ENCODE assay signal across 10 mouse cellular contexts in genomic region chr5:36900189-36900619, GRCm38 (mm10). TPM values are rescaled to one million over a fixed set of nuclear protein-coding genes. Genes with fewer than 3 reads are reported as not detected.
A peak's percentile ranks its signal among the peaks of the same experiment; 100 is the strongest.
DNase-seq lines count a peak whose midpoint lies in the region; ATAC-seq lines count a peak whose summit lies in the region.
"Had no signal": no experiment of that assay in that cellular context is flagged by ENCODE, and none has a peak within 500 bp of the region (broad histone marks: within the 10 kb centered on the region; RNA-seq: fewer than 3 reads in every experiment).

No protein-coding gene starts in this region.

- no peak overlapping the region for H3K4me2 ChIP-seq in hindbrain, embryonic 15.5 days
- H3K4me2 ChIP-seq in hindbrain, embryonic 11.5 days (replicated peaks; ENCODE audit: low read depth, low read length) = no peak overlapping the region
- no peak overlapping the region for H3K4me2 ChIP-seq in intestine, embryonic 15.5 days (replicated peaks)
- H3K4me2 ChIP-seq: liver, embryonic 13.5 days; neural tube, embryonic 12.5 days had no signal

- H3K9ac ChIP-seq in hindbrain, embryonic 15.5 days = no peak overlapping the region
- no peak overlapping the region for H3K9ac ChIP-seq in hindbrain, embryonic 11.5 days (ENCODE audit: low read depth, low read length)
- H3K9ac ChIP-seq in intestine, embryonic 15.5 days = no peak overlapping the region
- H3K9ac ChIP-seq: liver, embryonic 13.5 days; neural tube, embryonic 12.5 days had no signal

- no peak for ATAC-seq in hindbrain, embryonic 15.5 days (ENCODE audit: low FRiP score, low read depth)
- ATAC-seq in hindbrain, embryonic 11.5 days (ENCODE audit: low FRiP score) = no peak
- ATAC-seq in intestine, embryonic 15.5 days = no peak

- H3K4me3 ChIP-seq in hindbrain, embryonic 15.5 days = no peak overlapping the region
- no peak overlapping the region for H3K4me3 ChIP-seq in hindbrain, embryonic 11.5 days (ENCODE audit: low read depth, low read length)
- H3K4me3 ChIP-seq in intestine, embryonic 15.5 days (replicated peaks) = no peak overlapping the region
- H3K4me3 ChIP-seq: liver, embryonic 13.5 days; neural tube, embryonic 12.5 days had no signal

- no peak for DNase-seq in hindbrain, embryonic 11.5 days (ENCODE audit: low spot score)
- DNase-seq in NIH3T3 (ENCODE audit: low read depth) = peak; percentile 34
- DNase-seq in brain, adult 2 months (ENCODE audit: low read depth, low spot score) = peak; percentile 77
- DNase-seq in kidney, postnatal 36 days = peak; percentile 11 to 46
- DNase-seq in urinary bladder, adult 2 months (ENCODE audit: low spot score) = no peak
- DNase-seq in left cerebral cortex, postnatal 25 days (ENCODE audit: low spot score in 2 of 2) = no peak
- DNase-seq: liver, embryonic 13.5 days had no signal

- no peaks in the 10 kb centered on the region for H3K27me3 ChIP-seq in hindbrain, embryonic 15.5 days
- no peaks in the 10 kb centered on the region for H3K27me3 ChIP-seq in hindbrain, embryonic 11.5 days (ENCODE audit: control insufficient read depth, insufficient read depth, low read length)
- H3K27me3 ChIP-seq in intestine, embryonic 15.5 days (replicated peaks) = no peaks in the 10 kb centered on the region; the same call in 1 of the 2 replicates
- H3K27me3 ChIP-seq: liver, embryonic 13.5 days; neural tube, embryonic 12.5 days had no signal

- peaks cover 54% of the 10 kb centered on the region for H3K4me1 ChIP-seq in hindbrain, embryonic 15.5 days (replicated peaks)
- H3K4me1 ChIP-seq in hindbrain, embryonic 11.5 days (replicated peaks; ENCODE audit: control insufficient read depth, insufficient read depth, low read length) = no peaks in the 10 kb centered on the region
- H3K4me1 ChIP-seq in intestine, embryonic 15.5 days (replicated peaks) = no peaks in the 10 kb centered on the region
- H3K4me1 ChIP-seq: liver, embryonic 13.5 days had no signal

- intact Hi-C loops in left cerebral cortex, postnatal 25 days (cut with DNase I) = no loop called here

- no peaks in the 10 kb centered on the region for H3K9me3 ChIP-seq in hindbrain, embryonic 15.5 days
- H3K9me3 ChIP-seq in hindbrain, embryonic 11.5 days (ENCODE audit: control insufficient read depth, low read length) = no peaks in the 10 kb centered on the region
- no peaks in the 10 kb centered on the region for H3K9me3 ChIP-seq in intestine, embryonic 15.5 days
- H3K9me3 ChIP-seq: liver, embryonic 13.5 days; neural tube, embryonic 12.5 days had no signal

- H3K36me3 ChIP-seq in hindbrain, embryonic 15.5 days = no peaks in the 10 kb centered on the region
- no peaks in the 10 kb centered on the region for H3K36me3 ChIP-seq in hindbrain, embryonic 11.5 days (ENCODE audit: control insufficient read depth, insufficient read depth, low read length)
- no peaks in the 10 kb centered on the region for H3K36me3 ChIP-seq in intestine, embryonic 15.5 days
- H3K36me3 ChIP-seq: liver, embryonic 13.5 days; neural tube, embryonic 12.5 days had no signal

- 41% methylated on average over 6 of the region's 6 CpGs for WGBS in hindbrain, embryonic 15.5 days
- WGBS in hindbrain, embryonic 11.5 days = 71% methylated on average over 6 of the region's 6 CpGs
- WGBS in intestine, embryonic 15.5 days = 60% methylated on average over 6 of the region's 6 CpGs

- peak overlapping the region; percentile 54 for H3K27ac ChIP-seq in hindbrain, embryonic 15.5 days (replicated peaks)
- no peak overlapping the region for H3K27ac ChIP-seq in hindbrain, embryonic 11.5 days (ENCODE audit: low read depth, low read length)
- H3K27ac ChIP-seq in intestine, embryonic 15.5 days = no peak overlapping the region; the same call in 1 of the 2 replicates
- H3K27ac ChIP-seq: liver, embryonic 13.5 days; neural tube, embryonic 12.5 days had no signal

RNA-seq across cellular contexts. Expression of gene Ppp2r2c, which starts 31.9 kb away (rescaled TPM):
- 63.0 and 72.5 TPM in 2 replicates for polyA plus RNA-seq in hindbrain, embryonic 15.5 days (2015; fragmentation: Nextera tagmentation; extraction: Ambion mirVana)
- 1.9 and 3.3 TPM in 2 replicates for polyA plus RNA-seq in hindbrain, embryonic 11.5 days (2014; fragmentation: Nextera tagmentation; extraction: Ambion mirVana)
- polyA plus RNA-seq in urinary bladder, adult 2 months (2012; rRNA removed) = 0.11 and 0.12 TPM in 2 replicates
- 0.73 and 0.89 TPM in 2 replicates for polyA plus RNA-seq in intestine, embryonic 15.5 days (2015; fragmentation: Nextera tagmentation; extraction: Ambion mirVana)
- 100 to 1,000 TPM; 500 to 508 TPM for total RNA-seq in left cerebral cortex, postnatal 25 days (2021)

Comparison
In these comparisons a context has a peak if more than half of its experiments do, and no peak if none do; other contexts are left out.
1. RNA of gene Ppp2r2c, which starts 31.9 kb away (polyA plus RNA-seq): 63.0 to 72.5 TPM in hindbrain, embryonic 15.5 days; 1.9 to 3.3 TPM in hindbrain, embryonic 11.5 days, 0.73 to 0.89 TPM in intestine, embryonic 15.5 days and 0.11 to 0.12 TPM in urinary bladder, adult 2 months; every median in the first group is over 10 times any median in the second.
2. DNase-seq: peak in NIH3T3 (single experiment), brain, adult 2 months (single experiment) and kidney, postnatal 36 days (2 of 2); none in hindbrain, embryonic 11.5 days (single experiment), urinary bladder, adult 2 months (single experiment) and left cerebral cortex, postnatal 25 days (0 of 2).